Mouse (Mus musculus) forebrain, embryonic 10.5 days (tissue): ENCODE data around the gene Mpdu1. TPM values are rescaled to one million over a fixed set of nuclear protein-coding genes. Genes with fewer than 3 reads are reported as not detected.
"Not testable (repeated sequence)": the region's sequence is repeated elsewhere in the genome, so short reads cannot be mapped to it uniquely, and the experiment has no call there.

Experiments
- DNase-seq: peaks from one replicate; pipeline ENCODE4 v3.0.0-alpha.2; 2017; ENCODE audit warnings: low spot score; ENCODE audit errors: extremely low spot score
- H3K27ac ChIP-seq: fragments of 300-500 bp; sonication (generic); 2 replicates; pipeline ENCODE4 v1.5.1; 2016; ENCODE audit warnings: mild to moderate bottlenecking
- H3K27me3 ChIP-seq: fragments of 300-500 bp; sonication (generic); 2 replicates; pipeline ENCODE4 v1.6.1; 2016; ENCODE audit warnings: mild to moderate bottlenecking; ENCODE audit not compliant: poor library complexity, severe bottlenecking
- H3K36me3 ChIP-seq: fragments of 300-500 bp; sonication (generic); replicated peaks from 2 replicates; pipeline ENCODE4 v1.6.1; 2016; ENCODE audit warnings: mild to moderate bottlenecking, moderate library complexity
- H3K4me1 ChIP-seq: fragments of 300-500 bp; sonication (generic); 2 replicates; pipeline ENCODE4 v1.6.1; 2016
- H3K4me3 ChIP-seq: fragments of 300-500 bp; sonication (generic); 2 replicates; pipeline ENCODE4 v1.5.1; 2016; ENCODE audit warnings: mild to moderate bottlenecking, moderate library complexity
- H3K9me3 ChIP-seq: fragments of 300-500 bp; sonication (generic); 2 replicates; pipeline ENCODE4 v1.6.1; 2016; ENCODE audit warnings: mild to moderate bottlenecking, moderate library complexity
- WGBS: fragments of 180-500 bp; shearing (Covaris S2); methylation state at CpG from one replicate; pipeline ENCODE4 v1.1.7; 2016; 5-methylcytosine and 5-hydroxymethylcytosine counted together
- polyA plus RNA-seq: library from polyadenylated mRNA; unstranded; fragments of >200 nt; fragmentation: Nextera tagmentation; extraction: Ambion mirVana; gene quantifications from 2 replicates; pipeline ENCODE4 v1.2.1, GENCODE M21; 2016

The Mpdu1 gene
- polyA plus RNA-seq, 1 experiment from 2014 or later: 82.9 TPM

- whole genome bisulfite sequencing: 26% methylated on average over 34 of the region's 34 CpGs
- Histone ChIP-seq H3K27ac (peak within 1 kb of the TSS; percentile 56; the same call in 1 of the 2 replicates), H3K4me3 (peak within 1 kb of the TSS; percentile 29), H3K27me3 (no peaks in the 10 kb centered on the region), H3K4me1 (peaks cover 42% of the 10 kb centered on the region), H3K9me3 (no peaks in the 10 kb centered on the region), H3K36me3 (peaks cover 97% of the 10 kb centered on the region)
- peak; percentile 77 for DNase-seq
Measured at GRCm38 (mm10) chr11:69655264-69656064, 7.0 kb downstream of the Mpdu1 start, which contains the start of gene Sox15. Gene Sox15, plus strand, starts transcription at chr11:69655314.

- DNase-seq: no peak
- WGBS: 50% methylated on average over 9 of the region's 9 CpGs
- H3K4me1 ChIP-seq: peaks cover 42% of the 10 kb centered on the region
- no peaks in the 10 kb centered on the region for H3K9me3 ChIP-seq
- H3K27me3 ChIP-seq: no peaks in the 10 kb centered on the region
- H3K36me3 ChIP-seq: peaks cover 97% of the 10 kb centered on the region
- H3K4me3 ChIP-seq: peak overlapping the region; percentile 29
- 0 out of 2 replicates have a peak overlapping the region, but pooled peaks have one; percentile 56 for H3K27ac ChIP-seq
Measured at GRCm38 (mm10) chr11:69654760-69655159, 7.7 kb downstream of the Mpdu1 start.

- Histone ChIP-seq H3K9me3 (no peaks in the 10 kb centered on the region), H3K36me3 (peaks cover 97% of the 10 kb centered on the region), H3K27ac (0 out of 2 replicates have a peak overlapping the region, but pooled peaks have one; percentile 3), H3K4me1 (peaks cover 39% of the 10 kb centered on the region), H3K4me3 (no peak overlapping the region), H3K27me3 (no peaks in the 10 kb centered on the region)
- WGBS: 74% methylated on average over 5 of the region's 5 CpGs
- DNase-seq: no peak
Measured at GRCm38 (mm10) chr11:69653399-69653798, 9.0 kb downstream of the Mpdu1 start.

- 94% methylated on average over 5 of the region's 5 CpGs for WGBS
- Histone ChIP-seq H3K4me3 (no peak overlapping the region), H3K27me3 (no peaks in the 10 kb centered on the region), H3K9me3 (no peaks in the 10 kb centered on the region), H3K27ac (no peak overlapping the region), H3K4me1 (no peaks in the 10 kb centered on the region), H3K36me3 (peaks cover 99% of the 10 kb centered on the region)
- DNase-seq: no peak
Measured at GRCm38 (mm10) chr11:69645860-69646259, 16.6 kb downstream of the Mpdu1 start.

GRCm38 (mm10) chr11:69635471-69635870, 27.0 kb downstream of the Mpdu1 start:
- DNase-seq: no peak
- Histone ChIP-seq H3K27me3 (no peaks in the 10 kb centered on the region), H3K9me3 (no peaks in the 10 kb centered on the region), H3K4me1 (peaks cover 33% of the 10 kb centered on the region), H3K4me3 (peak overlapping the region; percentile 18; the same call in 1 of the 2 replicates), H3K36me3 (peaks cover 51% of the 10 kb centered on the region), H3K27ac (no peak overlapping the region)
- 91% methylated on average over 3 of the region's 3 CpGs for WGBS

GRCm38 (mm10) chr11:69633128-69633866, 29.1 kb downstream of the Mpdu1 start:
- H3K4me3 ChIP-seq: peak overlapping the region; percentile 99
- under 1% methylated on average over 49 of the region's 50 CpGs for WGBS
- DNase-seq: no peak
- peaks cover 30% of the 10 kb centered on the region for H3K36me3 ChIP-seq
- peaks cover 33% of the 10 kb centered on the region for H3K4me1 ChIP-seq
- no peaks in the 10 kb centered on the region for H3K27me3 ChIP-seq
- no peaks in the 10 kb centered on the region for H3K9me3 ChIP-seq
- peak overlapping the region; percentile 99 for H3K27ac ChIP-seq

GRCm38 (mm10) chr11:69632284-69633089, 30.0 kb downstream of the Mpdu1 start, which contains the start of gene Fxr2:
Gene Fxr2, plus strand, starts transcription at chr11:69632990.
- H3K27ac ChIP-seq: peak within 1 kb of the TSS; percentile 99
- H3K4me3 ChIP-seq: peak within 1 kb of the TSS; percentile 99
- peaks cover 33% of the 10 kb centered on the region for H3K4me1 ChIP-seq
- no peaks in the 10 kb centered on the region for H3K27me3 ChIP-seq
- H3K9me3 ChIP-seq: no peaks in the 10 kb centered on the region
- WGBS: under 1% methylated on average over 49 of the region's 56 CpGs
- peaks cover 22% of the 10 kb centered on the region for H3K36me3 ChIP-seq
- DNase-seq: peak; percentile 100

- no peaks in the 10 kb centered on the region; the same call in 1 of the 2 replicates for H3K36me3 ChIP-seq
- no peaks in the 10 kb centered on the region for H3K9me3 ChIP-seq
- no peak for DNase-seq
- H3K4me1 ChIP-seq: peaks cover 23% of the 10 kb centered on the region
- no peak overlapping the region for H3K27ac ChIP-seq
- no peak overlapping the region; the same call in 1 of the 2 replicates for H3K4me3 ChIP-seq
- WGBS: 70% methylated on average over 1 of the region's 1 CpGs
- H3K27me3 ChIP-seq: no peaks in the 10 kb centered on the region
Measured at GRCm38 (mm10) chr11:69629802-69630201, 32.6 kb downstream of the Mpdu1 start.

GRCm38 (mm10) chr11:69628286-69628685, 34.2 kb downstream of the Mpdu1 start:
- Histone ChIP-seq H3K4me1 (peaks cover 10% of the 10 kb centered on the region), H3K27ac (no peak overlapping the region), H3K27me3 (no peaks in the 10 kb centered on the region), H3K4me3 (no peak overlapping the region), H3K9me3 (no peaks in the 10 kb centered on the region), H3K36me3 (0 out of 2 replicates have a peak, but pooled peaks cover under 1% of the 10 kb centered on the region)
- 35% methylated on average over 6 of the region's 6 CpGs for WGBS
- DNase-seq: peak; percentile 79

- not testable (repeated sequence) for H3K36me3 ChIP-seq, H3K27me3 ChIP-seq, H3K4me3 ChIP-seq, H3K9me3 ChIP-seq, H3K27ac ChIP-seq, DNase-seq
- WGBS: 87% methylated on average over 2 of the region's 2 CpGs
- peaks cover 23% of the 10 kb centered on the region for H3K4me1 ChIP-seq
Measured at GRCm38 (mm10) chr11:69624339-69624738, 38.1 kb downstream of the Mpdu1 start.

GRCm38 (mm10) chr11:69623006-69623405, 39.4 kb downstream of the Mpdu1 start:
- peaks cover 27% of the 10 kb centered on the region for H3K4me1 ChIP-seq
- H3K9me3 ChIP-seq: no peaks in the 10 kb centered on the region
- H3K4me3 ChIP-seq: peak overlapping the region; percentile 59
- DNase-seq: no peak
- 0 out of 2 replicates have a peak, but pooled peaks cover 1% of the 10 kb centered on the region for H3K27me3 ChIP-seq
- peak overlapping the region; percentile 93; the same call in 1 of the 2 replicates for H3K27ac ChIP-seq
- WGBS: 75% methylated on average over 4 of the region's 4 CpGs
- 0 out of 2 replicates have a peak, but pooled peaks cover 2% of the 10 kb centered on the region for H3K36me3 ChIP-seq

GRCm38 (mm10) chr11:69622406-69622805, 40.0 kb downstream of the Mpdu1 start:
- H3K27me3 ChIP-seq: peaks cover 7% of the 10 kb centered on the region; the same call in 1 of the 2 replicates
- peak overlapping the region; percentile 93 for H3K27ac ChIP-seq
- H3K9me3 ChIP-seq: no peaks in the 10 kb centered on the region
- H3K36me3 ChIP-seq: 0 out of 2 replicates have a peak, but pooled peaks cover 2% of the 10 kb centered on the region
- peaks cover 33% of the 10 kb centered on the region for H3K4me1 ChIP-seq
- WGBS: 59% methylated on average over 6 of the region's 6 CpGs
- peak overlapping the region; percentile 59 for H3K4me3 ChIP-seq
- DNase-seq: no peak
